Mouse (Mus musculus) CH12.LX (cell line): ENCODE measurements around the gene Ston1. TPM values are rescaled to one million over a fixed set of nuclear protein-coding genes. Genes with fewer than 3 reads are reported as not detected.

Experiments
- DNase-seq: peaks from one replicate; pipeline ENCODE4 v3.0.0-alpha.2; 2013; ENCODE audit errors: extremely low read depth
- H3K27ac ChIP-seq: 2 replicates; pipeline ENCODE4 v1.5.1; 2012; ENCODE audit warnings: low read depth, mild to moderate bottlenecking, control low read depth, moderate library complexity; ENCODE audit not compliant: insufficient read depth
- H3K27me3 ChIP-seq: replicated peaks from 2 replicates; pipeline ENCODE3; 2012; ENCODE audit warnings: inconsistent platforms
- H3K36me3 ChIP-seq, 2 experiments: replicated peaks in 1 of 2; 2 replicates each; pipeline versions ENCODE3 to v1.6.1; 2012; ENCODE audit warnings: inconsistent platforms in 1 of 2, low read length in 1 of 2, mild to moderate bottlenecking in 1 of 2, mixed read lengths in 1 of 2, moderate library complexity in 1 of 2; ENCODE audit not compliant: control insufficient read depth in 1 of 2, insufficient read depth in 1 of 2
- H3K4me1 ChIP-seq, 2 experiments: 2 replicates each; pipeline ENCODE4 v1.6.1; 2012; ENCODE audit warnings: inconsistent platforms in 1 of 2, moderate library complexity in 1 of 2; ENCODE audit not compliant: insufficient read depth in 2 of 2, control insufficient read depth in 1 of 2
- H3K4me2 ChIP-seq: 2 replicates; pipeline ENCODE4 v1.6.1; 2012; ENCODE audit warnings: low read depth, mild to moderate bottlenecking, control low read depth; ENCODE audit not compliant: poor library complexity, insufficient read depth, severe bottlenecking
- H3K4me3 ChIP-seq, 3 experiments: fragments of 150-350 bp in 1 of 3; sonication (generic) in 1 of 3; replicated peaks in 1 of 3; 2 replicates each; pipeline versions ENCODE3 to v1.5.1; 2011 to 2012; ENCODE audit warnings: low read depth in 2 of 3, low read length in 2 of 3, mild to moderate bottlenecking in 2 of 3, moderate library complexity in 2 of 3, control low read depth in 1 of 3, improper control_type of control experiment in 1 of 3, inconsistent platforms in 1 of 3, mixed read lengths in 1 of 3; ENCODE audit not compliant: poor library complexity in 1 of 3
- H3K79me2 ChIP-seq: replicated peaks from 2 replicates; pipeline ENCODE4 v1.6.1; 2012; ENCODE audit warnings: mild to moderate bottlenecking, moderate library complexity; ENCODE audit not compliant: control insufficient read depth, poor library complexity, insufficient read depth, severe bottlenecking; ENCODE audit errors: extremely low read depth
- H3K9ac ChIP-seq: 2 replicates; pipeline ENCODE4 v1.6.1; 2012; ENCODE audit warnings: low read depth, mild to moderate bottlenecking, control low read depth, moderate library complexity; ENCODE audit not compliant: insufficient read depth
- H3K9me3 ChIP-seq: replicated peaks from 2 replicates; pipeline ENCODE3; 2012; ENCODE audit warnings: low read length, inconsistent platforms, mixed read lengths
- BHLHE40 ChIP-seq: IDR thresholded peaks from 2 replicates; pipeline ENCODE4 v1.6.1; 2011; ENCODE audit warnings: mild to moderate bottlenecking, low read depth, low read length, improper control_type of control experiment
- CHD1 ChIP-seq: IDR thresholded peaks from 2 replicates; pipeline ENCODE4 v1.6.1; 2012; ENCODE audit warnings: low read depth, low read length, improper control_type of control experiment, inconsistent platforms
- CHD2 ChIP-seq: IDR thresholded peaks from 2 replicates; pipeline ENCODE4 v1.6.1; 2011; ENCODE audit warnings: low read length, improper control_type of control experiment
- EP300 ChIP-seq: IDR thresholded peaks from 2 replicates; pipeline ENCODE4 v1.6.1; 2011; ENCODE audit warnings: low read length, improper control_type of control experiment
- IRF4 ChIP-seq: IDR thresholded peaks from 2 replicates; pipeline ENCODE4 v1.6.1; 2014; ENCODE audit warnings: low read depth, mild to moderate bottlenecking, inconsistent platforms, low read length, improper control_type of control experiment
- JUN ChIP-seq: IDR thresholded peaks from 2 replicates; pipeline ENCODE4 v1.6.1; 2011; ENCODE audit warnings: low read depth, mild to moderate bottlenecking, low read length, improper control_type of control experiment, moderate library complexity; ENCODE audit not compliant: insufficient read depth
- JUND ChIP-seq: conservative IDR thresholded peaks from 2 replicates; pipeline ENCODE4 v1.6.1; 2011; ENCODE audit warnings: low read depth, low read length, improper control_type of control experiment
- MAZ ChIP-seq: IDR thresholded peaks from 2 replicates; pipeline ENCODE4 v1.6.1; 2012; ENCODE audit warnings: low read depth, mild to moderate bottlenecking, inconsistent platforms, low read length, improper control_type of control experiment, moderate library complexity
- NELFE ChIP-seq: IDR thresholded peaks from 2 replicates; pipeline ENCODE4 v1.6.1; 2011; ENCODE audit warnings: low read depth, low read length, improper control_type of control experiment
- PAX5 ChIP-seq: IDR thresholded peaks from 2 replicates; pipeline ENCODE4 v1.6.1; 2012; ENCODE audit warnings: low read length, inconsistent platforms, mixed read lengths
- POLR2AphosphoS2 ChIP-seq: IDR thresholded peaks from 2 replicates; pipeline ENCODE4 v1.6.1; 2011; ENCODE audit warnings: low read depth, low read length, improper control_type of control experiment
- RAD21 ChIP-seq: IDR thresholded peaks from 2 replicates; pipeline ENCODE4 v1.6.1; 2011; ENCODE audit warnings: low read depth, mild to moderate bottlenecking, low read length, improper control_type of control experiment, moderate library complexity
- SIN3A ChIP-seq: IDR thresholded peaks from 2 replicates; pipeline ENCODE4 v1.6.1; 2012; ENCODE audit warnings: low read length, improper control_type of control experiment, inconsistent platforms
- USF1 ChIP-seq: IDR thresholded peaks from 2 replicates; pipeline ENCODE4 v1.6.1; 2014; ENCODE audit warnings: low read depth, mild to moderate bottlenecking, inconsistent platforms, low read length, improper control_type of control experiment
- USF2 ChIP-seq: conservative IDR thresholded peaks from 2 replicates; pipeline ENCODE4 v1.6.1; 2011; ENCODE audit warnings: low read depth, low read length, improper control_type of control experiment
- ZC3H11A ChIP-seq: IDR thresholded peaks from 2 replicates; pipeline ENCODE4 v1.6.1; 2012; ENCODE audit warnings: low read depth, mild to moderate bottlenecking, inconsistent platforms, low read length, improper control_type of control experiment
- ZKSCAN1 ChIP-seq: IDR thresholded peaks from 2 replicates; pipeline ENCODE4 v1.6.1; 2012; ENCODE audit warnings: low read depth, inconsistent platforms, low read length, improper control_type of control experiment, borderline replicate concordance
- ZMIZ1 ChIP-seq: IDR thresholded peaks from 2 replicates; pipeline ENCODE4 v1.6.1; 2012; ENCODE audit warnings: low read depth, mild to moderate bottlenecking, inconsistent platforms, low read length, improper control_type of control experiment
- dilution Hi-C: fragments of 300-500 bp; cut with MboI; formaldehyde crosslinking; loops from 2 replicates; pipeline ENCODE4 v1.14.3; 2020; ENCODE audit warnings: low sequenced_read_pairs; ENCODE audit not compliant: extremely low pct_unique_long_range_greater_than_20kb, extremely low pct_ligation_motif_present
- in situ Hi-C: fragments of 300-500 bp; cut with MboI; formaldehyde crosslinking; loops from 3 replicates; pipeline ENCODE4 v1.14.3; 2019; ENCODE audit warnings: low sequenced_read_pairs, low pct_ligation_motif_present, low pct_unique_long_range_greater_than_20kb, mixed read lengths
- polyA plus RNA-seq: library from polyadenylated mRNA; unstranded; fragments of >175 nt; gene quantifications from 2 replicates; pipeline ENCODE4 v1.2.1, GENCODE M21; 2012; ENCODE audit warnings: low read depth; ENCODE audit not compliant: insufficient read length
- total RNA-seq, 2 experiments: library from RNA; depleted of rRNA; stranded (reverse); fragments of 300-350 nt in 1 of 2; fragments of >200 nt in 1 of 2; gene quantifications; 2 replicates each; pipeline ENCODE4 v1.2.3; 2012 to 2014

Gene Ston1
- total and polyA plus RNA-seq, 3 experiments = 0.98 to 6.0 (median 1.1) TPM

DNA sequence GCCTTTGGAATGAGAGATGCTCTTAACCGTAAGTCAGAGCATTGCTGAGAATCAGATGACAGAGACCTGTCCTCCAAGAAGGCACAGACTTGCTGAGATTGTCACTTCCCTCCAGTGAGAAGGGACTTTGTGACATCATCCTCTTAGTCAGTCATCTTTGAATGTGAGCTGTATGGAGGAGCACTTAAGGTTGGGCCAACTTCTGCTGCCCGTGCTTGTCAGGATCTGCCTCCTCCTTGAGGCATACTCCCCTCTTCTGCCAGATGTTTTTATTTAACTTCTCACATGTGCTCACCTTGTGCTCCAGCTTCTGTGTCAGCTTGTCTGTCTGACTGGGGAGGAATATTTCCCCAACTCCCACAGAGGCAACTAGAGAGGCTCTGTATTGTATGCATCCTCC is 13.6 kb downstream of the Ston1 start:
- dilution Hi-C loops = no loop called here
- no peak overlapping the region for H3K4me2 ChIP-seq
- no peaks in the 10 kb centered on the region for H3K9me3 ChIP-seq
- DNase-seq = no peak
- H3K9ac ChIP-seq = no peak overlapping the region
- in situ Hi-C loops = no loop called here
- H3K4me1 ChIP-seq = peaks cover 4 to 28% of the 10 kb centered on the region in 2 experiments
- TF ChIP-seq RAD21 = no peak
- no peak for TF ChIP-seq ZKSCAN1
- TF ChIP-seq USF2 = no peak
- TF ChIP-seq ZC3H11A = no peak
- no peak for TF ChIP-seq MAZ
- no peak for TF ChIP-seq PAX5
- TF ChIP-seq, all 38 proteins: peak for 0
- H3K27ac ChIP-seq = no peak overlapping the region
- peaks cover 0 to 10% of the 10 kb centered on the region in 2 experiments for H3K36me3 ChIP-seq
- no peaks in the 10 kb centered on the region; the same call in 1 of the 2 replicates for H3K79me2 ChIP-seq
- no peaks in the 10 kb centered on the region for H3K27me3 ChIP-seq
- no peak overlapping the region for H3K4me3 ChIP-seq

DNA sequence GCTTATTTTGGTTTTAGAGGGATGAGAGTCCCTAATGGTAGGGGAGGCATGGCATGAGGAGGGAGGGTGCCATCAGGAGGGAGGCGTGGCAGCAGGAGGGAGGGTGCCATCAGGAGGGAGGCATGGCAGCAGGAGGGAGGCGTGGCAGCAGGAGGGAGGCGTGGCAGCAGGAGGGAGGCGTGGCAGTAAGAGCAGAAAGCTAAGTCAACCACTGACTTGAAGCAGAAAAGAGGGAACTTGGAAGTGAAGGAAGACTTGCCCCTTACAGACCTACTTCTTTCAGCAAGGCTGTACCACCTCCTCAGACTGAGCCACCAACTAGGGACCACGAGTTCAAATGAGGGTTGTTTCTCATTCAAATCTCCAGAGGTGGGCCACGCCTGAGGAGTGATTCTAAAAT is 15.7 kb downstream of the Ston1 start:
- Histone ChIP-seq H3K9me3 (no peaks in the 10 kb centered on the region), H3K4me1 (peaks cover 4 to 38% of the 10 kb centered on the region in 2 experiments), H3K4me2 (no peak overlapping the region), H3K36me3 (peaks cover 0 to 7% of the 10 kb centered on the region in 2 experiments), H3K27me3 (no peaks in the 10 kb centered on the region), H3K27ac (no peak overlapping the region), H3K4me3 (no peak overlapping the region), H3K79me2 (no peaks in the 10 kb centered on the region; the same call in 1 of the 2 replicates), H3K9ac (no peak overlapping the region)
- DNase-seq = peak; percentile 45
- dilution Hi-C loops = no loop called here
- TF ChIP-seq USF1 (no peak), MAZ (no peak), BHLHE40 (no peak), ZMIZ1 (no peak)
- in situ Hi-C loops = no loop called here

DNA sequence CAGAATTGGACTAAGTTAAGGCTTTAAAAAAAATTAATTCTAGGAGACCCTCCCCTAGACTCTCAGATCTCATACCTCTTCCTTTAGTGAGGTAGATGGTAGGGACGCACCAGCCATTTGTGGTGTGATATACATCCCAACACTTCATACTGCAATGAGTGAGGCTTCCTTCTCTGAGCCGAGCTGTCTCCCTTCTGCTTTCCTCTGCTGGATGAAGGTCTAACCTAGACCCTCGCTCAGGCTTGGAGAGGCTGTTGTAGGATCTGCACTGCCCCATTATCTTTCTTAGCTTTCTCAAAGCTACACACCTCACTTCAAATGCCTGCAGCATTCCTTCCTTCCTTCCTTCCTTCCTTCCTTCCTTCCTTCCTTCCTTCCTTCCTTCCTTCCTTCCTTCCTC is 16.2 kb downstream of the Ston1 start:
- no peaks in the 10 kb centered on the region; the same call in 1 of the 2 replicates for H3K79me2 ChIP-seq
- no peak overlapping the region for H3K9ac ChIP-seq
- H3K36me3 ChIP-seq = peaks cover 0 to 7% of the 10 kb centered on the region in 2 experiments
- dilution Hi-C loops = no loop called here
- peaks cover 4 to 38% of the 10 kb centered on the region in 2 experiments for H3K4me1 ChIP-seq
- no peak overlapping the region for H3K4me2 ChIP-seq
- DNase-seq = no peak
- TF ChIP-seq SIN3A = no peak
- TF ChIP-seq NELFE = no peak
- no peak for TF ChIP-seq USF1
- no peak for TF ChIP-seq MAZ
- no peak for TF ChIP-seq JUN
- TF ChIP-seq POLR2AphosphoS2 = no peak
- TF ChIP-seq IRF4 = no peak
- TF ChIP-seq ZKSCAN1 = no peak
- no peak for TF ChIP-seq CHD2
- no peak for TF ChIP-seq PAX5
- TF ChIP-seq RAD21 = no peak
- no peak for TF ChIP-seq JUND
- TF ChIP-seq EP300 = no peak
- no peak for TF ChIP-seq CHD1
- no peaks in the 10 kb centered on the region for H3K9me3 ChIP-seq
- H3K4me3 ChIP-seq = no peak overlapping the region
- H3K27ac ChIP-seq = no peak overlapping the region
- in situ Hi-C loops = no loop called here
- no peaks in the 10 kb centered on the region for H3K27me3 ChIP-seq
